Mouse (Mus musculus): ENCODE data around the gene Gm21860.
"Not testable (repeated sequence)": the region's sequence is repeated elsewhere in the genome, so short reads cannot be mapped to it uniquely, and the experiment has no call there.

Gm21860 gene

GRCm38 (mm10) chrY:90754721-90755120 is at the start of gene Gm21860:
TSS of gene Gm21860 (minus strand) at chrY:90754821.
- not testable (repeated sequence) for DNase-seq (ENCODE audit: low read depth)

GRCm38 (mm10) chrY:90784438-90784837 is 29.8 kb upstream of the Gm21860 start, which contains the start of gene Gm47283:
TSS of gene Gm47283 (plus strand) at chrY:90784738.
- DNase-seq (ENCODE audit: low read depth): not testable (repeated sequence)

- DNase-seq (ENCODE audit: low read depth): peak; percentile 14
Measured at GRCm38 (mm10) chrY:90745256-90745655, 9.4 kb downstream of the Gm21860 start.

- DNase-seq (ENCODE audit: low read depth): peak; percentile 79
Measured at GRCm38 (mm10) chrY:90744381-90744981, 10.1 kb downstream of the Gm21860 start.

- DNase-seq (ENCODE audit: low read depth): peak; percentile 23
Measured at GRCm38 (mm10) chrY:90743811-90744220, 10.8 kb downstream of the Gm21860 start.

GRCm38 (mm10) chrY:90743053-90743810 is 11.4 kb downstream of the Gm21860 start:
- DNase-seq (ENCODE audit: low read depth): peak; percentile 22

- DNase-seq (ENCODE audit: low read depth): peak; percentile 20
Measured at GRCm38 (mm10) chrY:90742261-90743052, 12.2 kb downstream of the Gm21860 start.

- peak; percentile 51 for DNase-seq (ENCODE audit: low read depth)
Measured at GRCm38 (mm10) chrY:90741452-90742260, 13.0 kb downstream of the Gm21860 start.

GRCm38 (mm10) chrY:90741006-90741405 is 13.6 kb downstream of the Gm21860 start:
- DNase-seq (ENCODE audit: low read depth): peak; percentile 65

GRCm38 (mm10) chrY:90740013-90740561 is 14.5 kb downstream of the Gm21860 start:
- DNase-seq (ENCODE audit: low read depth): peak; percentile 92

- not testable (repeated sequence) for DNase-seq (ENCODE audit: low read depth)
Measured at GRCm38 (mm10) chrY:90739531-90740012, 15.0 kb downstream of the Gm21860 start.

- peak; percentile 78 for DNase-seq (ENCODE audit: low read depth)
Measured at GRCm38 (mm10) chrY:90738841-90739530, 15.6 kb downstream of the Gm21860 start.

GRCm38 (mm10) chrY:90738431-90738680 is 16.3 kb downstream of the Gm21860 start:
- peak; percentile 60 for DNase-seq (ENCODE audit: low read depth)

- peak; percentile 60 for DNase-seq (ENCODE audit: low read depth)
Measured at GRCm38 (mm10) chrY:90737606-90738430, 16.8 kb downstream of the Gm21860 start.

- DNase-seq (ENCODE audit: low read depth): peak; percentile 41
Measured at GRCm38 (mm10) chrY:90736217-90737000, 18.2 kb downstream of the Gm21860 start.

GRCm38 (mm10) chrY:90735181-90735895 is 19.3 kb downstream of the Gm21860 start:
- peak; percentile 59 for DNase-seq (ENCODE audit: low read depth)

GRCm38 (mm10) chrY:90734334-90734696 is 20.3 kb downstream of the Gm21860 start:
- DNase-seq (ENCODE audit: low read depth): peak; percentile 90

- DNase-seq (ENCODE audit: low read depth): peak; percentile 18
Measured at GRCm38 (mm10) chrY:90733656-90734333, 20.8 kb downstream of the Gm21860 start.

Data from induced T-regulatory cell, adult 2 months (primary cell).